Mouse (Mus musculus): ENCODE results near the gene Foxp1. TPM values are rescaled to one million over a fixed set of nuclear protein-coding genes. Genes with fewer than 3 reads are reported as not detected.

Foxp1 gene
- polyA plus RNA-seq, 1 experiment, result 162 TPM

- no peaks in the 10 kb centered on the region for H3K27me3 ChIP-seq (ENCODE audit: control insufficient read depth, insufficient read depth, low read length)
- 81% methylated on average over 6 of the region's 6 CpGs for WGBS
- H3K36me3 ChIP-seq (ENCODE audit: control insufficient read depth, insufficient read depth, low read length), result peaks cover 41% of the 10 kb centered on the region
- H3K4me3 ChIP-seq (ENCODE audit: extremely low read depth, insufficient read depth, insufficient read length), result no peak overlapping the region
- DNase-seq (ENCODE audit: low read depth in 1 of 2, low spot score in 2 of 2), result peak in 1 of 2 experiments; percentile 1
- H3K4me1 ChIP-seq (ENCODE audit: control insufficient read depth, insufficient read depth, insufficient read length), result no peaks in the 10 kb centered on the region
- no peak overlapping the region for H3K27ac ChIP-seq (ENCODE audit: insufficient read depth, low read length)
- TF ChIP-seq CTCF (IDR thresholded peaks at IDR 0.05; ENCODE audit: extremely low read depth, insufficient read depth, insufficient read length, insufficient replicate concordance), result no peak
- TF ChIP-seq POLR2A (IDR thresholded peaks at IDR 0.05; ENCODE audit: low read depth, low read length), result no peak
Measured at GRCm38 (mm10) chr6:98975918-98976317, 546.6 kb downstream of the Foxp1 start.

- no peak for DNase-seq (ENCODE audit: low read depth in 1 of 2, low spot score in 2 of 2)
- Histone ChIP-seq H3K27ac (ENCODE audit: insufficient read depth, low read length) (0 out of 2 replicates have a peak overlapping the region, but pooled peaks have one; percentile 13), H3K4me3 (ENCODE audit: extremely low read depth, insufficient read depth, insufficient read length) (no peak overlapping the region), H3K36me3 (ENCODE audit: control insufficient read depth, insufficient read depth, low read length) (peaks cover 41% of the 10 kb centered on the region), H3K27me3 (ENCODE audit: control insufficient read depth, insufficient read depth, low read length) (no peaks in the 10 kb centered on the region), H3K4me1 (ENCODE audit: control insufficient read depth, insufficient read depth, insufficient read length) (no peaks in the 10 kb centered on the region)
- WGBS, result 92% methylated on average over 5 of the region's 5 CpGs
- TF ChIP-seq POLR2A (IDR thresholded peaks at IDR 0.05; ENCODE audit: low read depth, low read length) (no peak), CTCF (IDR thresholded peaks at IDR 0.05; ENCODE audit: extremely low read depth, insufficient read depth, insufficient read length, insufficient replicate concordance) (no peak)
Measured at GRCm38 (mm10) chr6:98973433-98973832, 549.1 kb downstream of the Foxp1 start.

GRCm38 (mm10) chr6:98972404-98972803, 550.1 kb downstream of the Foxp1 start:
- no peak for DNase-seq (ENCODE audit: low read depth in 1 of 2, low spot score in 2 of 2)
- H3K4me1 ChIP-seq (ENCODE audit: control insufficient read depth, insufficient read depth, insufficient read length), result no peaks in the 10 kb centered on the region
- H3K36me3 ChIP-seq (ENCODE audit: control insufficient read depth, insufficient read depth, low read length), result peaks cover 33% of the 10 kb centered on the region
- 81% methylated on average over 7 of the region's 7 CpGs for WGBS
- H3K27ac ChIP-seq (ENCODE audit: insufficient read depth, low read length), result no peak overlapping the region
- H3K4me3 ChIP-seq (ENCODE audit: extremely low read depth, insufficient read depth, insufficient read length), result no peak overlapping the region
- TF ChIP-seq POLR2A (IDR thresholded peaks at IDR 0.05; ENCODE audit: low read depth, low read length), result no peak
- TF ChIP-seq CTCF (IDR thresholded peaks at IDR 0.05; ENCODE audit: extremely low read depth, insufficient read depth, insufficient read length, insufficient replicate concordance), result no peak
- no peaks in the 10 kb centered on the region for H3K27me3 ChIP-seq (ENCODE audit: control insufficient read depth, insufficient read depth, low read length)

- Histone ChIP-seq H3K4me3 (ENCODE audit: extremely low read depth, insufficient read depth, insufficient read length) (no peak overlapping the region), H3K36me3 (ENCODE audit: control insufficient read depth, insufficient read depth, low read length) (peaks cover 28% of the 10 kb centered on the region), H3K4me1 (ENCODE audit: control insufficient read depth, insufficient read depth, insufficient read length) (no peaks in the 10 kb centered on the region), H3K27me3 (ENCODE audit: control insufficient read depth, insufficient read depth, low read length) (no peaks in the 10 kb centered on the region), H3K27ac (ENCODE audit: insufficient read depth, low read length) (no peak overlapping the region)
- TF ChIP-seq CTCF (IDR thresholded peaks at IDR 0.05; ENCODE audit: extremely low read depth, insufficient read depth, insufficient read length, insufficient replicate concordance), result no peak
- no peak for TF ChIP-seq POLR2A (IDR thresholded peaks at IDR 0.05; ENCODE audit: low read depth, low read length)
- no peak for DNase-seq (ENCODE audit: low read depth in 1 of 2, low spot score in 2 of 2)
- WGBS, result 62% methylated on average over 6 of the region's 6 CpGs
Measured at GRCm38 (mm10) chr6:98959333-98959732, 563.2 kb downstream of the Foxp1 start.

- DNase-seq (ENCODE audit: low read depth in 1 of 2, low spot score in 2 of 2), result peak in 1 of 2 experiments; percentile 45
- WGBS, result 85% methylated on average over 9 of the region's 9 CpGs
- Histone ChIP-seq H3K27ac (ENCODE audit: insufficient read depth, low read length) (no peak overlapping the region), H3K36me3 (ENCODE audit: control insufficient read depth, insufficient read depth, low read length) (peaks cover 21% of the 10 kb centered on the region), H3K4me3 (ENCODE audit: extremely low read depth, insufficient read depth, insufficient read length) (no peak overlapping the region), H3K4me1 (ENCODE audit: control insufficient read depth, insufficient read depth, insufficient read length) (no peaks in the 10 kb centered on the region), H3K27me3 (ENCODE audit: control insufficient read depth, insufficient read depth, low read length) (no peaks in the 10 kb centered on the region)
- TF ChIP-seq POLR2A (IDR thresholded peaks at IDR 0.05; ENCODE audit: low read depth, low read length) (no peak), CTCF (IDR thresholded peaks at IDR 0.05; ENCODE audit: extremely low read depth, insufficient read depth, insufficient read length, insufficient replicate concordance) (no peak)
Measured at GRCm38 (mm10) chr6:98956522-98957169, 565.9 kb downstream of the Foxp1 start.

- TF ChIP-seq CTCF (IDR thresholded peaks at IDR 0.05; ENCODE audit: extremely low read depth, insufficient read depth, insufficient read length, insufficient replicate concordance) (no peak), POLR2A (IDR thresholded peaks at IDR 0.05; ENCODE audit: low read depth, low read length) (no peak)
- Histone ChIP-seq H3K4me3 (ENCODE audit: extremely low read depth, insufficient read depth, insufficient read length) (no peak overlapping the region), H3K4me1 (ENCODE audit: control insufficient read depth, insufficient read depth, insufficient read length) (no peaks in the 10 kb centered on the region), H3K27me3 (ENCODE audit: control insufficient read depth, insufficient read depth, low read length) (no peaks in the 10 kb centered on the region), H3K36me3 (ENCODE audit: control insufficient read depth, insufficient read depth, low read length) (peaks cover 23% of the 10 kb centered on the region), H3K27ac (ENCODE audit: insufficient read depth, low read length) (no peak overlapping the region)
- DNase-seq (ENCODE audit: low read depth in 1 of 2, low spot score in 2 of 2), result no peak
- 58% methylated on average over 6 of the region's 6 CpGs for WGBS
Measured at GRCm38 (mm10) chr6:98955706-98956105, 566.8 kb downstream of the Foxp1 start.

- Histone ChIP-seq H3K27ac (ENCODE audit: insufficient read depth, low read length) (no peak overlapping the region), H3K36me3 (ENCODE audit: control insufficient read depth, insufficient read depth, low read length) (peaks cover 25% of the 10 kb centered on the region), H3K4me3 (ENCODE audit: extremely low read depth, insufficient read depth, insufficient read length) (no peak overlapping the region), H3K27me3 (ENCODE audit: control insufficient read depth, insufficient read depth, low read length) (no peaks in the 10 kb centered on the region), H3K4me1 (ENCODE audit: control insufficient read depth, insufficient read depth, insufficient read length) (no peaks in the 10 kb centered on the region)
- TF ChIP-seq POLR2A (IDR thresholded peaks at IDR 0.05; ENCODE audit: low read depth, low read length), result no peak
- TF ChIP-seq CTCF (IDR thresholded peaks at IDR 0.05; ENCODE audit: extremely low read depth, insufficient read depth, insufficient read length, insufficient replicate concordance), result no peak
- 92% methylated on average over 5 of the region's 5 CpGs for WGBS
- DNase-seq (ENCODE audit: low read depth in 1 of 2, low spot score in 2 of 2), result no peak
Measured at GRCm38 (mm10) chr6:98954439-98954838, 568.1 kb downstream of the Foxp1 start.
